Mouse (Mus musculus): ENCODE data around the gene Pdhb. TPM values are rescaled to one million over a fixed set of nuclear protein-coding genes. Genes with fewer than 3 reads are reported as not detected.
A peak's percentile ranks its signal among the peaks of the same experiment; 100 is the strongest.
"Not testable (repeated sequence)": the region's sequence is repeated elsewhere in the genome, so short reads cannot be mapped to it uniquely, and the experiment has no call there.

Gene Pdhb
- total and polyA plus RNA-seq, 2 experiments from 2014 or later: 151 to 249 TPM

DNA sequence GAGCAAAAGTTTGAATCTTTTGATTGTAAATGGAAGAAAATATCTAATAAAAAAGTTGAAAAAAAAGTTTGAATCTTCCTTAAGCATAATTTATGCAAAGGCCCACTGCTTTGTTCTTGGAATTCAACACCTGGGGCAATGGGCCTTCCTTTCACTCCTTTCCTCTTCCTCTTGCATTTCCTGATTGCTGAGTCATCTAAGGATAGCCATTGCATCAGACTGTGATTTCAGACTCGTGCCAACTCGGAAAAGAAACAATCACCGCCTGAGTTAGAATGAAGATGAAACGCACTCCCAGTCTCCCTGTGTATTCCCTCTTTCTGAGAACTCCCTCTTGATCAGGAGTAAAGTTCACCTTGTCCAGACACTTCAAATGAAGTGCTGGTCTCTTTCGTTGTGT lies 1.8 kb upstream of the Pdhb start:
- Histone ChIP-seq H3K27me3 (ENCODE audit: insufficient read depth, low read length) (no peaks in the 10 kb centered on the region), H3K4me3 (ENCODE audit: low read depth, low read length) (no peak overlapping the region), H3K9ac (no peak overlapping the region), H3K4me2 (ENCODE audit: low read depth) (no peak overlapping the region), H3K9me3 (ENCODE audit: low read length) (no peaks in the 10 kb centered on the region), H3K27ac (ENCODE audit: low read depth, low read length) (no peak overlapping the region), H3K36me3 (ENCODE audit: insufficient read depth) (peaks cover 12% of the 10 kb centered on the region; the same call in 1 of the 2 replicates), H3K4me1 (ENCODE audit: insufficient read depth) (peaks cover 7% of the 10 kb centered on the region)
- DNase-seq: no peak
- no peak for TF ChIP-seq CTCF (IDR thresholded peaks at IDR 0.05; ENCODE audit: low read depth)
- WGBS: 86% methylated on average over 5 of the region's 5 CpGs
- no peak for ATAC-seq

DNA sequence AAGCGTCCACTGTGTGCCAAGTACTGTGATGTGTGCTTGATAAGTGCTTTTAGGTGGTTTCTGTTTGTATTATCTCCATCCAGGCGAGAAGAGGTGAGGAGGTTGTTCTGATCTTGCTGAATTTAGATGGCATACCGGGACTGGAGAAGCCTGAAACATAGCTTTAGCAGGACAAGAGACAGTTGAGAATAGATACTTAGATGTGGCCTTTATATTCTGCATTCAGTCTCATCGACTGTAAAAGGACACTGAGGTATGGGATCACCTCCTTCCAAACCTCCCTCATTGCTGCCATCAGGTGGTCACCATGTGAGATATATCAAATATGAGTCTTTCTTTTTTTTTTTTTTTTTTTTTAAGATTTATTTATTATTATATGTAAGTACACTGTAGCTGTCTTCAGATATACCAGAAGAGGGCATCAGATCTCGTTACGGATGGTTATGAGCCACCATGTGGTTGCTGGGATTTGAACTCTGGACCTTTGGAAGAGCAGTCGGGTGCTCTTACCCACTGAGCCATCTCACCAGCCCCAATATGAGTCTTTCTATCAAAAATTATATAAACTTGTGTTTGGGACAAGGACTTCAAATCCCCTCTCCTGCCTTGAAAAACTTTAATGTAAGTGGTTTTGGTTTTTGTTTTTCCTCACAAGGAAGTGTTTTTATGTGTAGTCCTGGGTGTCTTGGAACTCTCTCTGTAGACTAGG lies 871 bp upstream of the Pdhb start:
- not testable (repeated sequence) for H3K9me3 ChIP-seq (ENCODE audit: low read length); H3K4me1 ChIP-seq (ENCODE audit: insufficient read depth); DNase-seq; H3K27me3 ChIP-seq (ENCODE audit: insufficient read depth, low read length); ATAC-seq
- peak; percentile 44 for TF ChIP-seq CTCF (IDR thresholded peaks at IDR 0.05; ENCODE audit: low read depth)
- WGBS: 21% methylated on average over 5 of the region's 7 CpGs
- Histone ChIP-seq H3K27ac (ENCODE audit: low read depth, low read length) (peak overlapping the region; percentile 80), H3K36me3 (ENCODE audit: insufficient read depth) (peaks cover 21% of the 10 kb centered on the region), H3K4me3 (ENCODE audit: low read depth, low read length) (peak overlapping the region; percentile 93), H3K4me2 (ENCODE audit: low read depth) (peak overlapping the region; percentile 86), H3K9ac (peak overlapping the region; percentile 58)

DNA sequence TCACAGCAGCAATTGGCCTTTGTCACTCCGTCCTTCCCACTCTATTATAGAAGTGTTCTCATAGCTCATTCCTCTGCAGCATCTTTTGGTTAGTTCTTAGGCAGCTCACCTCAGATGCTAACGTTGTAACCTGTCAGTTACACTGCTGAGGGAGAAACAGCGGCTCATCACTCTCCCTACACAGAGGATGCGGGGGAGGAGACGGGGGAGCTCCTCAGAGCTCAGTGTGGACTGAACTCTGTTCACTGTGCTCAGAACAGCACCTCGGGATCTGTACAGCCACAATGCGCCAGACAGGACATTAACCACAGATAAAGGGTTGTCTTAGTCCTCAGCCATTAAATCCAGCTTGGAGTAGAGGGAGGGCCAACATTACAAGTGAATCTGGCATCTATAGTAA lies 8.4 kb downstream of the Pdhb start:
- ATAC-seq (no peak), DNase-seq (no peak)
- H3K36me3 ChIP-seq (ENCODE audit: insufficient read depth): peaks cover 84% of the 10 kb centered on the region
- H3K27ac ChIP-seq (ENCODE audit: low read depth, low read length): no peak overlapping the region
- no peak overlapping the region for H3K4me3 ChIP-seq (ENCODE audit: low read depth, low read length)
- no peaks in the 10 kb centered on the region for H3K4me1 ChIP-seq (ENCODE audit: insufficient read depth)
- whole genome bisulfite sequencing: 86% methylated on average over 7 of the region's 7 CpGs
- H3K9me3 ChIP-seq (ENCODE audit: low read length): no peaks in the 10 kb centered on the region
- no peak for TF ChIP-seq CTCF (IDR thresholded peaks at IDR 0.05; ENCODE audit: low read depth)
- H3K27me3 ChIP-seq (ENCODE audit: insufficient read depth, low read length): no peaks in the 10 kb centered on the region
- no peak overlapping the region for H3K9ac ChIP-seq
- H3K4me2 ChIP-seq (ENCODE audit: low read depth): no peak overlapping the region

DNA sequence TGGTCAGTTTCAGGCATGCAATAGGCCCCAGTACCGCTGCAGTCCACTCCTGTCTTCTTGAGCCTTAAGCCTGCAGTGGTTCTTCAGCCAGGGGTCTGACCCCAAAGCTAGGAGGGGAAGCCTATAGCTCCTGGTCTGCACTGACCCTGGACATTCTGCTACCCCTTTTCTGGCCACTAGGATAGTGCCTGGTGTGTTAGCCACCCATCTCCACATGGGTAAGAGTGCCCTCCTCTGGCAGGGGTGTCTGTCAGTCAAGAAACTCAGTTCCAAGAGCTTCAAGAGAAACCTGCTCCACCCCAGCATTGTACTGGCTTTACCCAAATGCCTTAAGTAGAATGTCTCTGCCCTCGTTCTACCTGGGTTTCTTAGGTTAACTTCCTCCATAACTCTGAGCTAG lies 11.0 kb downstream of the Pdhb start:
- H3K9ac ChIP-seq: no peak overlapping the region
- ATAC-seq (no peak), DNase-seq (no peak)
- H3K4me3 ChIP-seq (ENCODE audit: low read depth, low read length): no peak overlapping the region
- TF ChIP-seq CTCF (IDR thresholded peaks at IDR 0.05; ENCODE audit: low read depth): peak; percentile 44
- H3K4me2 ChIP-seq (ENCODE audit: low read depth): no peak overlapping the region
- no peaks in the 10 kb centered on the region for H3K4me1 ChIP-seq (ENCODE audit: insufficient read depth)
- no peaks in the 10 kb centered on the region for H3K27me3 ChIP-seq (ENCODE audit: insufficient read depth, low read length)
- peaks cover 65% of the 10 kb centered on the region for H3K36me3 ChIP-seq (ENCODE audit: insufficient read depth)
- H3K9me3 ChIP-seq (ENCODE audit: low read length): no peaks in the 10 kb centered on the region
- H3K27ac ChIP-seq (ENCODE audit: low read depth, low read length): no peak overlapping the region
- 88% methylated on average over 2 of the region's 2 CpGs for WGBS

DNA sequence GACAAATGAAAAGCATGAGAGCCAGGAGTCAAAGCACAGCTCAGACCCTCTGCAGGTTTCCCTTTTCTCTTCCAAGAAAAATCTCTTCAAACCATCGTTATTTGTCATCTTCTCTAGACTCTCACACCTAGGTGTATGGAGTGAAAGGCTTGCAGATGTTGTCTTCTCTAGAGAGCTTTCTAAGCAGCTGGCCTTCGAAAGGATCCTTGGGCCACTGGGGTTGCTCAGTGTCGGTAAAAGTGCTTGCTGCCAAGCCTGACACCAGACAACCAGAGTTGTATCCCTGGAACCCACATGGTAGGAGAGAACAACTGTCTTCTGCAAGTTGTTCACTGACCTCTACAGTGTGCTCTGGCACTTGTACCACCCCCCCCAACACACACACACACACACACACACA lies 13.7 kb downstream of the Pdhb start:
- no peaks in the 10 kb centered on the region for H3K9me3 ChIP-seq (ENCODE audit: low read length)
- H3K9ac ChIP-seq: no peak overlapping the region
- no peak overlapping the region for H3K27ac ChIP-seq (ENCODE audit: low read depth, low read length)
- H3K4me3 ChIP-seq (ENCODE audit: low read depth, low read length): no peak overlapping the region
- 72% methylated on average over 3 of the region's 3 CpGs for WGBS
- no peak overlapping the region for H3K4me2 ChIP-seq (ENCODE audit: low read depth)
- H3K4me1 ChIP-seq (ENCODE audit: insufficient read depth): no peaks in the 10 kb centered on the region
- ATAC-seq: no peak
- H3K36me3 ChIP-seq (ENCODE audit: insufficient read depth): peaks cover 50% of the 10 kb centered on the region
- no peak for TF ChIP-seq CTCF (IDR thresholded peaks at IDR 0.05; ENCODE audit: low read depth)
- DNase-seq: no peak
- no peaks in the 10 kb centered on the region for H3K27me3 ChIP-seq (ENCODE audit: insufficient read depth, low read length)

GRCm38 (mm10) chr14:8158721-8159120 lies 14.1 kb downstream of the Pdhb start:
- 64% methylated on average over 3 of the region's 3 CpGs for WGBS

DNA sequence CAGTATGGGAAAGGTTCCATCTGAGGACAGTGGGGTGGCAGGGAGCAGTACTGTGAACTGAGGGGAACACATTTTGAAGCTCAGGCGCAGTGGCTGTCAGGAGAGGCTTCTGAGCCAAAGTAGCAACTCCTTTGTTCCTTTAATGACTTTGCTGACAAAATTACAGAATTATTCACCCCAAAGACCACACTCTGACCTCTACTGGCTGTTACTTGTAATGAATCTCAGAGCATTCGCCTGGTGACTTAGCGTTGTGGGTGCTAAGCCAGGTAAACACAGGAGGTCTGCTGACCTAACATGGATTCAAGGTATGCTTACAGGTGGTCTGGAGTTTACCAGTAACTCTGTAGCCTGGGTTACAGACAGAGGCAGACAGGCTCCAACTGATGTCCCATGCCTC lies 15.9 kb downstream of the Pdhb start:
- H3K36me3 ChIP-seq (ENCODE audit: insufficient read depth): peaks cover 47% of the 10 kb centered on the region
- H3K9ac ChIP-seq: no peak overlapping the region
- H3K4me1 ChIP-seq (ENCODE audit: insufficient read depth): no peaks in the 10 kb centered on the region
- WGBS: 35% methylated on average over 3 of the region's 3 CpGs
- ATAC-seq (no peak), DNase-seq (peak; percentile 9)
- H3K27ac ChIP-seq (ENCODE audit: low read depth, low read length): no peak overlapping the region
- H3K4me3 ChIP-seq (ENCODE audit: low read depth, low read length): no peak overlapping the region
- H3K27me3 ChIP-seq (ENCODE audit: insufficient read depth, low read length): no peaks in the 10 kb centered on the region
- H3K4me2 ChIP-seq (ENCODE audit: low read depth): no peak overlapping the region
- H3K9me3 ChIP-seq (ENCODE audit: low read length): no peaks in the 10 kb centered on the region
- peak; percentile 43 for TF ChIP-seq CTCF (IDR thresholded peaks at IDR 0.05; ENCODE audit: low read depth)

More at GRCm38 (mm10) chr14:8158721-8159120, 14.1 kb downstream of the Pdhb start:
- H3K36me3 ChIP-seq (ENCODE audit: insufficient read depth): peaks cover 51% of the 10 kb centered on the region
- H3K9me3 ChIP-seq (ENCODE audit: low read length): no peaks in the 10 kb centered on the region
- no peak for DNase-seq
- H3K4me2 ChIP-seq (ENCODE audit: low read depth): no peak overlapping the region
- H3K4me1 ChIP-seq (ENCODE audit: insufficient read depth): no peaks in the 10 kb centered on the region
- no peak overlapping the region for H3K4me3 ChIP-seq (ENCODE audit: low read depth, low read length)
- no peaks in the 10 kb centered on the region for H3K27me3 ChIP-seq (ENCODE audit: insufficient read depth, low read length)
- no peak for TF ChIP-seq CTCF (IDR thresholded peaks at IDR 0.05; ENCODE audit: low read depth)
- H3K9ac ChIP-seq: no peak overlapping the region
- H3K27ac ChIP-seq (ENCODE audit: low read depth, low read length): no peak overlapping the region
- no peak for ATAC-seq
